Mouse (Mus musculus) erythroblast, adult 5-6 weeks (primary cell): Measurements from ENCODE around the gene Icos. TPM values are rescaled to one million over a fixed set of nuclear protein-coding genes. Genes with fewer than 3 reads are reported as not detected.

Experiments
- ATAC-seq: replicated peaks from 2 replicates; pipeline ENCODE4 v1.8.0; 2016; ENCODE audit warnings: moderate number of reproducible peaks, mild to moderate bottlenecking, moderate TSS enrichment, inconsistent platforms; ENCODE audit not compliant: poor library complexity, low FRiP score, severe bottlenecking
- total RNA-seq, 2 experiments: library from RNA; stranded (forward) in 1 of 2; stranded (reverse) in 1 of 2; fragments of 150-400 nt in 1 of 2; fragments of 200-764, 138-1000 nt in 1 of 2; gene quantifications; 2 replicates each; pipeline versions ENCODE4 v1.2.3 to v1.2.4; 2015 to 2017; ENCODE audit warnings: low replicate concordance in 2 of 2

The Icos gene
- total RNA-seq, 2 experiments from 2014 or later = 0.43 TPM; not detected in 1

- no peak for ATAC-seq
Observed at GRCm38 (mm10) chr1:61029919-61030318, 52.2 kb downstream of the Icos start.

- no peak for ATAC-seq
Observed at GRCm38 (mm10) chr1:61030532-61030931, 52.8 kb downstream of the Icos start.

- no peak for ATAC-seq
Observed at GRCm38 (mm10) chr1:61035270-61035669, 57.5 kb downstream of the Icos start.

GRCm38 (mm10) chr1:61038223-61038622 is 60.5 kb downstream of the Icos start:
- ATAC-seq = no peak

- ATAC-seq = no peak
Observed at GRCm38 (mm10) chr1:61039310-61039709, 61.6 kb downstream of the Icos start.

GRCm38 (mm10) chr1:61040401-61040800 is 62.7 kb downstream of the Icos start:
- ATAC-seq = no peak

GRCm38 (mm10) chr1:61042842-61043241 is 65.1 kb downstream of the Icos start:
- no peak for ATAC-seq

- ATAC-seq = no peak
Observed at GRCm38 (mm10) chr1:61046055-61046705, 68.5 kb downstream of the Icos start.

- ATAC-seq = no peak
Observed at GRCm38 (mm10) chr1:61047336-61047735, 69.6 kb downstream of the Icos start.

Other genes with a start within 250 kb of the Icos start
- gene Ctla4, start 90.9 kb upstream of the Icos start, total RNA-seq (2015; ENCODE audit: low replicate concordance) = not detected in 2 replicates
- gene Ctla4, start 90.9 kb upstream of the Icos start, total RNA-seq (2017; ENCODE audit: low replicate concordance) = not detected in 2 replicates